Mouse (Mus musculus): ENCODE measurements around the gene Fcgrt.
A peak's percentile ranks its signal among the peaks of the same experiment; 100 is the strongest.
"Not testable (repeated sequence)": the region's sequence is repeated elsewhere in the genome, so short reads cannot be mapped to it uniquely, and the experiment has no call there.

Gene Fcgrt

GRCm38 (mm10) chr7:45103652-45104180 lies at the start of gene Fcgrt:
Gene Fcgrt, minus strand, starts transcription at chr7:45103851.
- peak in 1 of 2 experiments; percentile 47 for DNase-seq (ENCODE audit: low spot score in 2 of 2)

DNA sequence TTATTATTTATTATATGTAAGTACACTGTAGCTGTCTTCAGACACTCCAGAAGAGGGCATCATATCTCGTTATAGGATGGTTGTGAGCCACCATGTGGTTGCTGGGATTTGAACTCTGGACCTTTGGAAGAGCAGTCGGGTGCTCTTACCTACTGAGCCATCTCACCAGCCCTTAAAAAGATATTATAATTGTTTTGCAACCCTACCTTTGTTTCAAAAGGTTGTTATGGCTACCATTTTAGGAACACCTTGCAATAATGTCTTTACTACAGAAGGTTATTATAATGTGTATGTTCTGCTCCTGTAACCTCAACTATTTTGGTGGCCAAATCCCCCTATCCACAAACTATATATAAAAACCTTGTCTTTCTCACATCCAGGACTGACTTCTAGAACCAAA lies 49.4 kb upstream of the Fcgrt start:
- not testable (repeated sequence) for DNase-seq (ENCODE audit: low spot score in 2 of 2)

DNA sequence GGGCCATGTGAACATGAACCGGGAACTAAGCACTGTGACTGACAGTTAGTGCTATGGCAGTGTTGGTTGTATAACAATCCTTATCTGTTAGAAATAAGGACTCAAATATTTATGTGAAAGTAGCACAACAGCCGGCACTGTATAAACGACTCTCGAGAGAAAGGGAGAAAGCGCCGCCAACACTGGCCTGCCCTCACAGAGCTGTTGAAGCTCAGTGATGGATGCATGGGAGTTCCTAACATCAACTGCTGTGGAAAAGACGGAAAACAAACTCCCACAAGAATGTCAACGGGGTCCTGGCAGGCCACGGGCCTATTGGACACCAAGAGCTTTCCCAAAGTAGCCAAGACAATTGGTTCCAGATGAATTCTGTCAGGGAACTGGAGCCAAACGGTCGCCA lies 47.7 kb upstream of the Fcgrt start:
- DNase-seq (ENCODE audit: low spot score in 2 of 2), result no peak

- DNase-seq (ENCODE audit: low spot score in 2 of 2), result no peak
These were observed 46.7 kb upstream of the Fcgrt start for GRCm38 (mm10) chr7:45150321-45150720.

DNA sequence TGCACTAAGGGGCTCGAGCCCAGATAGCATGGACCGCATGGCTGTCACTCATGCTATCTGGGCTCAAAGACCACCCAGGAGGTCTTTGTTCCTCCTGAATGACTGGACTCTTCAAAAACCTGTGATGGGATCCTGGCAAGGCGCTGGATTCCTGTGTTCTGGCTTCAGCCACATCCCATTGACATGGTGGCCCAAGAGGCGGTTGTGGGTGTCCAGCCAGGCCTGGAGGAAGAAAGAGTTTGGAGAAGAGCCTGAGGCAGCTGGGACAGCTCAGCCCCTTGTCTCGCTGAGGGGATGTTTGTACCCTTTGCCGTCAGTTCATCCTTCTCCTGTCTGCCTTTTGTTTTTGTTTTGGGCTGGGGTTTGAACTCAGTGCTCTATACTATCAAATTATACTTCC lies 45.9 kb upstream of the Fcgrt start:
- DNase-seq (ENCODE audit: low spot score in 2 of 2), result no peak

DNA sequence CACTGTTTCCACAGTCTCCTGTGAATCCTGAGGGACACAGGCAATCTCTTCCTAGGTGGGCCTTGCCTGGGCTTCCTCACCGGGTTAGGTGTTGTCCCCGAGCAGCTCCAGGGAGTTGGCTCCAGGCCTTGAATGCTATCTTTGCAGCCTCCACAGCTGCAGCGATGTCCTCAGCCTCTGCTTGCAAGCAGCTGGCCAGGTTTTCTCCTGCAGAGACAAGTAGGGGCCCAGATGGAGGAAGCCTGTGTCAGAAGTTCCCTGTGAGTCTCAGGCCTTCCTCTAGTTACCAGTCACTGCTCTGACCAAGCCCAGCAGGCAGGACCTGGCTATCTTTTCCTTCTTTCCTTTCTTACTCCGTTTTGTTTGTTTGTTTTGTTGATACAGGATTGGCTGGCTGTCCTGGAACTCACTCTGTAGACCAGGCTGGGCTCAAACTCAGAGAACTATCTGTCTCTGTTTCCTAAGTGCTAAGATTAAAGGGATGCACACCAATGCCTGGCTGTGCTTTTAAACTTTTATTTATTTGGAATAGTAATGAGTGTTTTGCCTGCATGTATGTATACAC lies 45.0 kb upstream of the Fcgrt start:
- no peak for DNase-seq (ENCODE audit: low spot score in 2 of 2)

DNA sequence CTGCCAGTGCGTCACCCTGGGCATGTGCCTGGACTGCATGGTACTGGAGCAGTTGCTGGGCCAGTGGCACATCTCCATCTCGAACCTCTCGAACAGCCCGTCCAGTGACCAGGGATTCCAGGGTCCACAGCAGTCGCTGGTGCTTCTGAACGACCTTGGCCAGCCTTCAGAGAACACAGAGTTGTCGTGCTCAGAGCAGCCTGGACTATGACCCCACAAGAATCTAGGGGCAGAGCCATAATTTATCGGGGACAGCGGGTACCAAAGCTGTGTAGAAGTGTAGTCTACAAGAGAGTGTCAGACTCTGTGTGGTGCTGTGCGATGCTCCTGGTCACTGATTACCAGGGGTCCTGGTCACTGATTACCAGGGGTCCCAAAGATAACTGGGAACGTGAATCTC lies 44.2 kb upstream of the Fcgrt start:
- no peak for DNase-seq (ENCODE audit: low spot score in 2 of 2)

GRCm38 (mm10) chr7:45147267-45147666 lies 43.6 kb upstream of the Fcgrt start:
- no peak for DNase-seq (ENCODE audit: low spot score in 2 of 2)

DNA sequence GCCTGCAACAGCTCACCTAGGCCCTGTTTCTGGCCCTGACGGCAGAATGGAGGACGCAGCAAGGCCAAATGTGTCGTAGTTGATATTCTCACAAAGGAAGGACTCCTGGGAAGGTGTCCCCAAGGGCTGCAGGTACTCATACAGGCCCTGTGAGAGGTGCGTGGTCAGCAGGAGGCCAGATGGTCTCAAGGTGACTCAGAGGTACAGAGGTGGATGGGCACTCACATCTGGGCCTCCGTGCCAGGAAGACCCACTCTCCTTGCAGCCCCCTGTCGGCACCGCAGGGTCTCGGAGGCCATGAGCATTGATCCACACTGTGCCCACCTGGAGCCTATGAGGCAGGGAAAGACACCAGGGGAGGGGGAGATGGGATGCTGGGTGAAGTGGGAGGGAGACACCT lies 41.8 kb upstream of the Fcgrt start:
- DNase-seq (ENCODE audit: low spot score in 2 of 2), result no peak

DNA sequence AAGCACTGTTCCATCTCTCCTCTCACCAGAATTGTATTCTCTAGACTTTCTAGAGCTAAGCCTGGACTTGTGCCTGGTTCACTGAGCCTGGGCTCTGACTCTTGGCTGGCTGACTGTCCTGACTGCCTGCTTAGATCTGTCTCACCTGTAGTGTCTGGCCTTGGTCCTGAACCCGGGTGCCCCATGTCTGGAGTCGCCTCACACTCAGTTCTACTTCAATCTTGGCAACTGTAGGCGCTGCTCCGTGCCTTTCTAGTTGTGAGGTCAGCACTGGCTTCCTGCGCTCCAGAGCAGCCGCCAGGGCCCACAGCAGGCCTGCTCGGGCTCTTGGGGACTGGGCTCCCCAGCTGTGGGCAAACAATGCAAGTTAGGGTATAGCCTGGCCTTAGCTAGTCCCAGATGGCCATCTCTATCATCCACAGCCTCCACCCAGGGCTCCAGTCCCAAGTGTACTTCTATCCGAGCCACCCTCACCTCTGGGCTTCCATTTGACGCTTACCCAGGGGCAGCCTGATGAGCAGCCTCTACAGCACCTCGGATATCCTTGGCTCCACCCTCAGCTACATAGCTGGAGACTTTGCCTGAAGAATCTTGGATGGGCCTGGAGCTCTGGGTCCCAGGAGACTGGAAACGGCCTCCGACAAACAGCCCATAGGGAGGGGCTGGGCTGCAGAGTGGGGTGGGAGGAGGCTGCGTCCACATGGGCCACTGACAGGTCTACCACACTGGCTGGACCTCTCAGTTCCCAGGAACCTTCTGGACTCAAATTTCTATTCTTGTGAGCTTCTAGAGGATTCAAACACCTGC lies 40.9 kb upstream of the Fcgrt start:
- no peak for DNase-seq (ENCODE audit: low spot score in 2 of 2)

DNA sequence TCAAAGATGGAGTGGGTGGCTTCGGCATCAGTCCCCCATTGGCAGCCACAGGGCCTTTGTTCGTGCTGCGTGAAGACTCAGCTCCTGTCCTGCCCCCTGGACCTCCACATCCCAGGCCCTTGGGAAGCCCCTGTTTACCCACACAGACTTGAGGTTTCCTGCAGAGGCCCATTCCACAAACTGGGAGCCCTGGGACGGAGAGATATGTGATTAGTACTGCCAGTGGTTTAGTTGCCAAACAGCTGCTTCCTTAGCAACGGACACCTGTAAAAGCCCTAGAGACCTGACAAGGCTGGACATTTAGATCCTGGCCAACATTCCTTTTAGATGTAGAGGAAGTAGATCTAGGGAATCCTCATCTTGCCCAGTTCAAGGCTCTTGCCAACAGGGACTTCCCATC lies 38.3 kb upstream of the Fcgrt start:
- no peak for DNase-seq (ENCODE audit: low spot score in 2 of 2)

GRCm38 (mm10) chr7:45141319-45141718 lies 37.7 kb upstream of the Fcgrt start:
- DNase-seq (ENCODE audit: low spot score in 2 of 2), result no peak

DNA sequence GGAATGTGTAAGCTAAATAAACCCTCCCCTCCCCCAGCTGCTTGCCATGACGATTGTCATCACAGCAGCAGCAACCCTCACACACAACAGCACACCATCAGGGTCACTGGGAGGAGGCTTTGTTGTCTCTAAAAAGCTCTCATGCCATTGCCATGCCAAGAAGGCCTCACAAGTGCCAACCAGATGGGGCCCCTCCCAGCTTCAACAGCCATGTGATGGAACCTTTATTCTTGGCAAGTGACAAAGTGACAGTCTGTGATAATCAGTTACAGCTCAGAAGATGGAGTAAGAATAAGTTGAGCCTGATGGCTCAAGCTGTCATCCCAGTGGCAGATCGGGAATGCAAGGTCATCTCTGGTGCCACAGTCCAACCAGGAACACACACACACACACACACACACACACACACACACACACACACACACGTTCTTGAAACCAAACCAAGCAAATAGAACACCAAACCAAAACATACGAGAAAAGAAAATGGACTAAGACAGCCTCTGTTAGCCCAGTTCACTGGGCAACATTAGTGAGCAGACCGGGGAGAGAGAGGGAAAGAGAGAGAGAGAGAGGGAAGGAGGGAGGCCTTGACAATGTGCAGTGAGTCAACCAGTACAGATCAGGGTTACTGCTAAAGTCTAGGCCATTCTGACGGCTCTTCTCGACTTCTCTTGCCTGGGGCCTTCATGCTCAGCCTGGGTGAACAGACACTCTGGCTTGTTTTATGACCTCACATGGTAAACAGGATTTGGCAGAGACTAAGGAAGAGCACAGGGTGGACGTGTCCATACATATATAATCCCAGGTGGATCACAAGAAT lies 36.5 kb upstream of the Fcgrt start:
- DNase-seq (ENCODE audit: low spot score in 2 of 2), result no peak

DNA sequence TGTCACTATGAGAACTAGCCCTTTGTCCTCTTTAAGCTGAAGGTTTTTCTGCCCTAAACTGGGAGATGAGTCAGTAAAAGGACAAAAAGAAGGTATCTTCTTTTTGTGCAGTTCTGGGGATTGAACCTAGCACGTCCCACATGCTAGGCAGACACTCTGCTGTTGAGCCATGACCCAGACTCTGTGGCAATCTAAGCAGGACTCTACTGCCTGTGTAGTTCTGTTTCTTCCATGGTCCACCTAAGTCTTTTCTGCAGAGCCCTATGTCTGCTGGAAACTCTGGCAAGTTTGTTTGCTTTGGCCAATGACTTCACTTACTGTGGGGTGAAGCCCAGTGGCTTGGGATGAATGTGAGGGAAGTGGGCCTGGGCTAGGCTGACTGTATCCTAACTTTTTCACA lies 34.8 kb upstream of the Fcgrt start:
- DNase-seq (ENCODE audit: low spot score in 2 of 2), result no peak

GRCm38 (mm10) chr7:45137171-45138006 lies 33.7 kb upstream of the Fcgrt start:
- no peak for DNase-seq (ENCODE audit: low spot score in 2 of 2)

DNA sequence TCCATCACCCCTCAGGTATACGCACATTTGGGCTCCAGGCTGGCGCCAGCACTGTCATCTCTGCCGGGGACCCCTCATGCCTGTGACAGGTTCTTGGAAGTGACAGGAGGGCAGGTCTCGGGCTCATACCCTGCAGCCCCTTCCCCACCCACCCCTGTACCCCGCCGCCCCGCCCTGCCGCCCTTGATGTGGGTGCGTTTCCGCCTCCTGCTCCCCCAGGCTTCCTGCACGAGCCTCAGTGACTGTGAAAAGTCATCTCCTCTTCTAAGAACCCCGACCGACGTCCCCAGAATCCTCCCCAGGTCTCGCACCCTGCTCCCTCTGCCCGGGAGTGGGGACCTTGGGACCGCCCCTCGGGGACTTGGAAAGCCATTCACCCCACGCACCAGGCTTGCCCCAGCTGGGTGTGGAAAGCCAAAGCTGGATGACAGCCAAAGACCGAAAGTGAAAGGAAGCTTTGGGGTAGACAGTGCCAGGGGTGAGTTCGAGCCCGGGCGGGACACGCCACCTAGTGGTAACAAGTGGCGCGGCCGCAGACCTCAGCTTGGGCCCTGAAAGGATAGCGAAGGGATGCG lies 32.4 kb upstream of the Fcgrt start, which contains the start of the genes Gm45713 and Flt3l:
Gene Gm45713, minus strand, starts transcription at position 239 of the 575 bp plus-strand sequence.
Gene Flt3l, minus strand, starts transcription at position 440 of the 575 bp plus-strand sequence.
- peak in 1 of 2 experiments; percentile 93 for DNase-seq (ENCODE audit: low spot score in 2 of 2)

- DNase-seq (ENCODE audit: low spot score in 2 of 2), result no peak
These were observed 31.7 kb upstream of the Fcgrt start for GRCm38 (mm10) chr7:45135370-45135769.

GRCm38 (mm10) chr7:45134544-45135026 lies 30.9 kb upstream of the Fcgrt start:
- DNase-seq (ENCODE audit: low spot score in 2 of 2), result no peak

DNA sequence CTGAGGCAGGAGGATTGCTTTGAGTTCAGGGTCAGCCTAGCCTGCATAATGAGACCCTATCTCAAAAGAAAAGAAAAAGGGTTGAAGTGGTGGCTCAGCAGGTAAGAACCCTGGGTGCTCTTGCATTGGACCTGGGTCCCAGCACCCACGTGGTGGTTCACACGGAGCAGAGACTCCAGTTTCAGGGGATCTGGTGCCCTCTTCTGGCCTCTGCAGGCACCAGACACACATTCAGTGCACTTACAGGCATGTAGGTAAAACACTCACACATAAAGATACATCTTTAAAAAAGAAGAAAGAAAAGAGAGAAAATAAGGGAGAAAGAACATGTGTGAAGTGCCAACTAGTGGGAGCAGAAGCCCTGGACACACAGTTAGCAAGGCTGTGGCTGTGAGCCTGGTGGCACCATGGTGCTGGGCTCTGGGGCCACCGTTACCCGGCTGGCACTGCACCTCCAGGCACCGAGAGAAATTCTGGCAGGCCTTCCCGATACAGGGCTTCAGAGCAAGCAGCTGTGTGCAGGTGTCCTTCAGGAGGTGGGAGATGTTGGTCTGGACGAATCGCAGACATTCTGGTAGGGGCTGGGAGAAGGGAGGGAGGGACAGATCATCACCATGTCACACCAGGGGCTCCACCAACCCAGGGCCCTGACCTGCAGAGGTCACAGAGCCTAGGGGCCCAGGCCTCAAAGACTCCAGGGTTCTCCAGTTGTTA lies 30.0 kb upstream of the Fcgrt start:
- no peak for DNase-seq (ENCODE audit: low spot score in 2 of 2)

DNA sequence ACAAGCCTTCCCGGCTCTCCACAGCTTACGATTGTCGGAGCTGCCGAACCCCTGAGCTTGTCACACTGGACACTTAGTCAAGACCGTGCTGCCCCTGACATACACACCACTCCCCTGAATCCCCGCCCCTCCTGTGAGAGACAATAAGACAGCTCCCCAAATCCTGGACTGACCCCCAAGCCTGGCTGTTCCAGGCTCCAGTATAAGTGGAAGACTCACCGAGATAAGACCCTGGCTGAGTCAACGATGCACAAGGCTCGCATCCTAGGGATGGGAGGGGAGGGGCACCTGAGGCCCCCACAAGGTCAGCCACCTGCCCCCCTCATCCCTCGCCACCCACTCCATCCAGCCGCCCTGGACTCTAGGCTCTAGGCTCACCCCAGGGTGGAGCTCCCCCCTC lies 28.2 kb upstream of the Fcgrt start:
- DNase-seq (ENCODE audit: low spot score in 2 of 2), result no peak

Data from left cerebral cortex, adult 9 months (tissue).